Mouse (Mus musculus): ENCODE measurements around the gene Xylt1. TPM values are rescaled to one million over a fixed set of nuclear protein-coding genes. Genes with fewer than 3 reads are reported as not detected.

Gene Xylt1
- polyA plus RNA-seq, 1 experiment from 2014 or later: 1.8 TPM

DNA sequence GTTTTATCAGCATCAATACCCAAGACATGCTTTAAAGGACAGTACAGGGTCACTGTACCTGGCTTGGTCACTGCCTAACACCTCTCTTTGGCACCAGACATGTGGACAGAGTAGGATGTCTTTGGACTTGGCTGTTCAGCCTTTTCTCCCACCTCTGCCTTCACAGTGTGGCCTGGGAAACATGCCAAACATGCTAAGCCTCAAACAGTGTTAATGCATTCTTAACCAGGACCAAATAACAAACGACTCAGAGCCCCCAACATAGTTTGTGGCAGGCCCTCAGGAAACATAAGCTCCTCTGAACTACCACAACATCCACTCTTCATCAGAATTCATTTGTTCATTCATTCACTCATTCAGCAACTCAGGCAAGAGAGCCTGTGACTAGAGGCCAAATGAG lies 207.6 kb downstream of the Xylt1 start:
- Histone ChIP-seq H3K27ac (no peak overlapping the region), H3K36me3 (peaks cover 3% of the 10 kb centered on the region; the same call in 1 of the 2 replicates), H3K4me3 (replicated peaks) (no peak overlapping the region), H3K27me3 (no peaks in the 10 kb centered on the region), H3K4me1 (replicated peaks) (no peaks in the 10 kb centered on the region), H3K9me3 (no peaks in the 10 kb centered on the region), H3K9ac (replicated peaks) (no peak overlapping the region), H3K4me2 (no peak overlapping the region)
- 53% methylated on average over 1 of the region's 1 CpGs for WGBS
- no peak for ATAC-seq (ENCODE audit: insufficient number of reproducible peaks, insufficient read depth, low FRiP score, low TSS enrichment, low read depth)

DNA sequence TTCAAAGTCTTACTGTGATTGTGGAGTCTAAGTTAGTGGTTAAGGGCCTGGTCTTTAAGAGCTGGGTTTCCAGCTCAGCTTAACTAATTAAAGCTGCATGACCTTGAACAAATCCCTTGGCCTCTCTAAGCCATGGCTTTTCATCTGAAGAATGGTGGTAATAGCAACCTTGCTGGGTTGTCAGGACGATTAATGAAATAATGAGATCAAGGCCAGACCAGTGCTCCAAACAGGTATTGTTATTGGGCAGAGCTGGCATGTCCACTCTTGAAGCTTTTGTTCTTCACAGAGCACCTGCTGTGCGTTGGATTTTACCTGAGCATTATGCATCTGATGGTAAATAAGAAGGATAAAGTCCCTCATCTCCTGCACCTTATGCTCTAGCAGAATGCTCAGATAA lies 208.6 kb downstream of the Xylt1 start:
- Histone ChIP-seq H3K27ac (no peak overlapping the region), H3K4me3 (replicated peaks) (no peak overlapping the region), H3K36me3 (peaks cover 6% of the 10 kb centered on the region; the same call in 1 of the 2 replicates), H3K4me2 (no peak overlapping the region), H3K27me3 (no peaks in the 10 kb centered on the region), H3K4me1 (replicated peaks) (no peaks in the 10 kb centered on the region), H3K9me3 (no peaks in the 10 kb centered on the region), H3K9ac (replicated peaks) (no peak overlapping the region)
- ATAC-seq (ENCODE audit: insufficient number of reproducible peaks, insufficient read depth, low FRiP score, low TSS enrichment, low read depth): no peak
- 69% methylated on average over 2 of the region's 2 CpGs for WGBS

DNA sequence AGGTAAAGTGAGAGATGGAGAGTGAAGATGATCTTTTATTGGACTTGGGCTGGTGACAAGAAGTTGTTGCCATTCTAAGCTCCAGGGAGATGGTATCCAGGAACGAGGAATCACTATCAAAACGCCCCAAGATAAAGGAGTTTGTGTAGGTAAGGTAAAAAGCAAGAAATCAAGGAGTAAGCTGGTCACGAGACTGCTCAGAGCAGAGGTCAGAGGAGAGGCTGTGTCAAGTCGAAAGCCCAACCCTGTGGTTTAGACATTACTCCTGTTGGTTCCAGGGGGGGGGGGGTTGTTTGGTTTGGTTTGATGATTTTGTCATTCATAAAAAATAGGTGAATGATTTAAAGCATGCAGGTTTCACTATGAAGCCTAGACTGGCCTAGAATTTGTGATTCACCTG lies 209.0 kb downstream of the Xylt1 start:
- H3K4me2 ChIP-seq: no peak overlapping the region
- H3K27ac ChIP-seq: no peak overlapping the region
- H3K9me3 ChIP-seq: no peaks in the 10 kb centered on the region
- H3K36me3 ChIP-seq: peaks cover 7% of the 10 kb centered on the region; the same call in 1 of the 2 replicates
- H3K4me3 ChIP-seq (replicated peaks): no peak overlapping the region
- no peak for ATAC-seq (ENCODE audit: insufficient number of reproducible peaks, insufficient read depth, low FRiP score, low TSS enrichment, low read depth)
- no peaks in the 10 kb centered on the region for H3K27me3 ChIP-seq
- WGBS: 79% methylated on average over 4 of the region's 4 CpGs
- H3K4me1 ChIP-seq (replicated peaks): no peaks in the 10 kb centered on the region
- no peak overlapping the region for H3K9ac ChIP-seq (replicated peaks)

DNA sequence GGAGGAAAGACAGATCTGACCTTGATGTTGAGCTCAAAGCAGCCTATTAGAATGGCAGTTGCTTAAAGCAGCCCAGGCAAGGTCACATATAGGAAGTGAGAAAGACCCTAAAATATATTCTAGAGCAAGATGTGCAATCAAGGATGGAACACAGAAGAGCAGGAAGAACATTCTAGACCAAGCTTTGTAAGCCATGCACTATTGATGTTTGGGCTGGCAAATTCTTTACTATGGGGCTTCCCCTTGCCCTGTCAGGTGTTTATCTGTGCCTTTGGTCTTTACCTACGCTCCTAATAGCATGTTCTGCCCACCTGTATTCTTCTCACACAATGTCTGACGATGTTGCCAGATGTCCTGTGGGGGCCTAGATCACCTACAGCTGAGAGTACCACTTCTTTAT lies 213.4 kb downstream of the Xylt1 start:
- H3K4me2 ChIP-seq: no peak overlapping the region
- H3K4me1 ChIP-seq (replicated peaks): no peaks in the 10 kb centered on the region
- H3K27me3 ChIP-seq: no peaks in the 10 kb centered on the region
- ATAC-seq (ENCODE audit: insufficient number of reproducible peaks, insufficient read depth, low FRiP score, low TSS enrichment, low read depth): no peak
- peaks cover 13% of the 10 kb centered on the region; the same call in 1 of the 2 replicates for H3K36me3 ChIP-seq
- H3K9ac ChIP-seq (replicated peaks): no peak overlapping the region
- WGBS: 87% methylated on average over 2 of the region's 2 CpGs
- no peaks in the 10 kb centered on the region for H3K9me3 ChIP-seq
- H3K4me3 ChIP-seq (replicated peaks): no peak overlapping the region
- no peak overlapping the region for H3K27ac ChIP-seq

GRCm38 (mm10) chr7:117595029-117595695 lies 214.4 kb downstream of the Xylt1 start:
- Histone ChIP-seq H3K4me3 (replicated peaks) (no peak overlapping the region), H3K9me3 (no peaks in the 10 kb centered on the region), H3K9ac (replicated peaks) (no peak overlapping the region), H3K36me3 (peaks cover 13% of the 10 kb centered on the region; the same call in 1 of the 2 replicates), H3K4me1 (replicated peaks) (no peaks in the 10 kb centered on the region), H3K4me2 (no peak overlapping the region), H3K27ac (no peak overlapping the region), H3K27me3 (no peaks in the 10 kb centered on the region)
- WGBS: 73% methylated on average over 12 of the region's 12 CpGs
- ATAC-seq (ENCODE audit: insufficient number of reproducible peaks, insufficient read depth, low FRiP score, low TSS enrichment, low read depth): no peak

DNA sequence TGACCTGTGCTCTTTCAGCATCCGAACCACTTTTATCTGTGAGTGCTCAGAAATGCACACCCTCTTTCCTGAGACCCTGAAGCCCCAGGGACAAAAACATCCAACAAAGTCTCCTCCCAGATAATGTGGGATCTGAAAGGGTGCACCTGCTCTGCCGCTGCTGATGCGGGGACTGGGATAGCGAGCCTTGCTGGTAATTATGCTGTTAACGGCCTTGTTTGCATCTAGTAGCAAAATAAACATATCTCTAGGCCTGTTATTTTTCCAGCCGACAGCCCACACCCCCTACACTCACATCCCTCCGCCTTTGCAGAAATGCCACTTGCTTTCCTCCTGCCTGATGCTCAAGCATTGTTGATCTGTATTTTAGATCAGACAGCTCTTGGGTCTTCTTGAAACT lies 219.7 kb downstream of the Xylt1 start:
- Histone ChIP-seq H3K4me2 (no peak overlapping the region), H3K9me3 (no peaks in the 10 kb centered on the region), H3K27me3 (no peaks in the 10 kb centered on the region), H3K4me1 (replicated peaks) (no peaks in the 10 kb centered on the region), H3K4me3 (replicated peaks) (no peak overlapping the region), H3K36me3 (0 out of 2 replicates have a peak, but pooled peaks cover under 1% of the 10 kb centered on the region), H3K27ac (no peak overlapping the region), H3K9ac (replicated peaks) (no peak overlapping the region)
- WGBS: 39% methylated on average over 7 of the region's 7 CpGs
- no peak for ATAC-seq (ENCODE audit: insufficient number of reproducible peaks, insufficient read depth, low FRiP score, low TSS enrichment, low read depth)

DNA sequence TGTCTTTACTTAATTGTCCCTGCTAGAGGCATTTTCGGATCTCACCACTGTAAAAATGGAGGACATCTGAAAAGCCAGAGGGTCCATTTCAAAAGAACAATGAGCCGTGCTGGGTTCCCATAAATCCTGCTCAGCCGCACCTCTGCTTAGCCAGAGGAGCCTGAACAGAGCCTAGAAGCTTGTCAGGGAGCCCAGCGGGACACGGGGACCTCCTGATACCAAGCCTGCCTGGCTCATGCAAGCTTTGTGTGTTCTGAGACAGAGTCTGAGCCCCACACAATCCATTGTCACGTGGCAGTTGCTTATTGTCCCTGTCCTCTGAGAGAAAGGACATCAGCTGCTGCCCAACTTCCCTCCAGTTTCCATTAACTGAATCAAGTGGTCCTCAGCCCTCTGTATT lies 229.7 kb downstream of the Xylt1 start:
- ATAC-seq (ENCODE audit: insufficient number of reproducible peaks, insufficient read depth, low FRiP score, low TSS enrichment, low read depth): no peak
- Histone ChIP-seq H3K9ac (replicated peaks) (no peak overlapping the region), H3K9me3 (no peaks in the 10 kb centered on the region), H3K4me2 (no peak overlapping the region), H3K27ac (no peak overlapping the region), H3K4me3 (replicated peaks) (no peak overlapping the region), H3K4me1 (replicated peaks) (no peaks in the 10 kb centered on the region), H3K36me3 (no peaks in the 10 kb centered on the region), H3K27me3 (no peaks in the 10 kb centered on the region)
- WGBS: 69% methylated on average over 6 of the region's 6 CpGs

DNA sequence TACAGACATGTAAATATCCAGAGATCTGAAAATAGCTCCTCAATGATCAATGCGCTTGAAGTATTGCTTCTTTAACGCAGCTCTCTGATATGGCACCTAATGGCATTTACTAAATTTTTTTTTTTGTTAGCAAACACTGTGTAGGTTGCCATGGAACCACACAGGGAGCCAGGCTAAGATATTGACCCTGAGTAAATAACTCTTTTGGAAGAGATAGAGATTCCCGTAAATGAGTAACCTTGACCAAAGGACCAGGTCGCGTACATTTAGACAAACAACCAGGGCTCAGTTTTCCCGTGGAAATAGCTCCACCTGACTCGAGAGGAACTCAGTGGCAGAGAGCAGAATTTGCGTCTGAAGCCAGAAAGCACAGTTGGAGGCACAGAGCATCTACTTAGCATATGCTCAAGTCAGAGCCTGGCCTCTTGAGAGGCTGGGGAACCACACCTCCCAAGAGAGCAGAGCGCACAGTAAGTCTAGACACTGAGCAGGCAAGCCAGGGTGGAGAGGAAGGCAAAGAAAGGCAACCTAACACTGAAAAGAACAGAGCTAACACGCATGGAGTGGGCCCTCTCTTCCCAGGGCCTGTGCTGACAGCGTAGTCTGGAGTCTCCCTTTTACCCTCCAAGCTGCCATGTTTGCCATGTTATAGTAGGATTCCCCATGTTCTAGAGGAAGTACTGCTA lies 232.2 kb downstream of the Xylt1 start:
- no peak overlapping the region for H3K9ac ChIP-seq (replicated peaks)
- no peak overlapping the region for H3K27ac ChIP-seq
- no peaks in the 10 kb centered on the region for H3K9me3 ChIP-seq
- H3K27me3 ChIP-seq: no peaks in the 10 kb centered on the region
- H3K36me3 ChIP-seq: no peaks in the 10 kb centered on the region
- no peak for ATAC-seq (ENCODE audit: insufficient number of reproducible peaks, insufficient read depth, low FRiP score, low TSS enrichment, low read depth)
- H3K4me3 ChIP-seq (replicated peaks): no peak overlapping the region
- H3K4me1 ChIP-seq (replicated peaks): no peaks in the 10 kb centered on the region
- WGBS: 81% methylated on average over 11 of the region's 11 CpGs
- H3K4me2 ChIP-seq: no peak overlapping the region

- H3K4me3 ChIP-seq (replicated peaks): no peak overlapping the region
- H3K9me3 ChIP-seq: no peaks in the 10 kb centered on the region
- no peaks in the 10 kb centered on the region for H3K36me3 ChIP-seq
- H3K27ac ChIP-seq: no peak overlapping the region
- H3K27me3 ChIP-seq: no peaks in the 10 kb centered on the region
- 47% methylated on average over 3 of the region's 3 CpGs for WGBS
- no peak for ATAC-seq (ENCODE audit: insufficient number of reproducible peaks, insufficient read depth, low FRiP score, low TSS enrichment, low read depth)
- H3K4me1 ChIP-seq (replicated peaks): no peaks in the 10 kb centered on the region
- H3K4me2 ChIP-seq: no peak overlapping the region
- no peak overlapping the region for H3K9ac ChIP-seq (replicated peaks)
Measured at GRCm38 (mm10) chr7:117613796-117614195, 233.0 kb downstream of the Xylt1 start.

DNA sequence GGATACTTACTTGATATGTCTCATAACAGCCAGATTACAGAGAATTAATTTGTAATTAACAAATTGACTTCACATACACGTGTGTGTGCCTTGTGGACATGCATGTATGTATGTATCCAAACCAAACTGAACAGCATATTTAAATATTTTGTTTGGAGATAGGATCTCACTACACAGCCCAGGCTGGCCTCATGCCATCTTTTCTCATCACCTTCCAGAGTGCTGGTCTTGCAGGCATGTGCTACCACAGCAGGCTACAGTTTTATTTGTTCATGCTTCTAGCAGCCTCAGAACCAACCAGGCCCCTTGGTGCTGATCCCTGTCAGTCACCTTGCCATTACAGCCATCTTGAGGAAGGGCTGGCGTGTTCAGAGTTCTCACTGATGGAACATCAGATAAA lies 233.6 kb downstream of the Xylt1 start:
- WGBS: 78% methylated on average over 2 of the region's 2 CpGs
- H3K4me1 ChIP-seq (replicated peaks): no peaks in the 10 kb centered on the region
- H3K27me3 ChIP-seq: no peaks in the 10 kb centered on the region
- no peak overlapping the region for H3K27ac ChIP-seq
- H3K4me2 ChIP-seq: no peak overlapping the region
- no peak for ATAC-seq (ENCODE audit: insufficient number of reproducible peaks, insufficient read depth, low FRiP score, low TSS enrichment, low read depth)
- H3K9ac ChIP-seq (replicated peaks): no peak overlapping the region
- H3K9me3 ChIP-seq: no peaks in the 10 kb centered on the region
- H3K36me3 ChIP-seq: no peaks in the 10 kb centered on the region
- no peak overlapping the region for H3K4me3 ChIP-seq (replicated peaks)

GRCm38 (mm10) chr7:117614851-117615250 lies 234.1 kb downstream of the Xylt1 start:
- no peak overlapping the region for H3K27ac ChIP-seq
- no peaks in the 10 kb centered on the region for H3K36me3 ChIP-seq
- no peaks in the 10 kb centered on the region for H3K4me1 ChIP-seq (replicated peaks)
- H3K9ac ChIP-seq (replicated peaks): no peak overlapping the region
- no peak for ATAC-seq (ENCODE audit: insufficient number of reproducible peaks, insufficient read depth, low FRiP score, low TSS enrichment, low read depth)
- H3K9me3 ChIP-seq: no peaks in the 10 kb centered on the region
- H3K4me2 ChIP-seq: no peak overlapping the region
- H3K4me3 ChIP-seq (replicated peaks): no peak overlapping the region
- WGBS: 68% methylated on average over 5 of the region's 5 CpGs
- H3K27me3 ChIP-seq: no peaks in the 10 kb centered on the region

DNA sequence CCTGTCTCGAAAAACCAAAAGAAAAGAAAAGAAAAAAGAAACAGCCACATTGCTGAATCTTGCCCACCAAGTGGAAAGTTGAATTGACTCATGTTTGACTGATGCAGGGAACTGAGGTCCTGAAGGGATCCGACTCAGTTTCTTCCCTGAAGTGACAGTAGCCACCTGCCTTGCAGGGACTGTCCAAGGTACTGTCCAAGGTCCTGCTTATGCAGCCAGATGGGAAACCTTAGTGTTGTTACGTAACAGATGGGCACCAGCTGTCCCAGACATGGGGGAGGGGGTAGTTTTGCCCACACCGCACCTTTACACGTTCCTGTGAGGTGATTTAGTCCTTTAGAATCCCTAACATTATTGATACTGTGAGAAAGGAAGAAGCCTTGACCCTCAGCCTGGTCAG lies 235.5 kb downstream of the Xylt1 start:
- Histone ChIP-seq H3K27ac (no peak overlapping the region), H3K9me3 (no peaks in the 10 kb centered on the region), H3K4me2 (no peak overlapping the region), H3K4me1 (replicated peaks) (no peaks in the 10 kb centered on the region), H3K36me3 (no peaks in the 10 kb centered on the region), H3K9ac (replicated peaks) (no peak overlapping the region), H3K4me3 (replicated peaks) (no peak overlapping the region), H3K27me3 (no peaks in the 10 kb centered on the region)
- no peak for ATAC-seq (ENCODE audit: insufficient number of reproducible peaks, insufficient read depth, low FRiP score, low TSS enrichment, low read depth)
- WGBS: 51% methylated on average over 5 of the region's 5 CpGs
